In the genomic region with DNA sequence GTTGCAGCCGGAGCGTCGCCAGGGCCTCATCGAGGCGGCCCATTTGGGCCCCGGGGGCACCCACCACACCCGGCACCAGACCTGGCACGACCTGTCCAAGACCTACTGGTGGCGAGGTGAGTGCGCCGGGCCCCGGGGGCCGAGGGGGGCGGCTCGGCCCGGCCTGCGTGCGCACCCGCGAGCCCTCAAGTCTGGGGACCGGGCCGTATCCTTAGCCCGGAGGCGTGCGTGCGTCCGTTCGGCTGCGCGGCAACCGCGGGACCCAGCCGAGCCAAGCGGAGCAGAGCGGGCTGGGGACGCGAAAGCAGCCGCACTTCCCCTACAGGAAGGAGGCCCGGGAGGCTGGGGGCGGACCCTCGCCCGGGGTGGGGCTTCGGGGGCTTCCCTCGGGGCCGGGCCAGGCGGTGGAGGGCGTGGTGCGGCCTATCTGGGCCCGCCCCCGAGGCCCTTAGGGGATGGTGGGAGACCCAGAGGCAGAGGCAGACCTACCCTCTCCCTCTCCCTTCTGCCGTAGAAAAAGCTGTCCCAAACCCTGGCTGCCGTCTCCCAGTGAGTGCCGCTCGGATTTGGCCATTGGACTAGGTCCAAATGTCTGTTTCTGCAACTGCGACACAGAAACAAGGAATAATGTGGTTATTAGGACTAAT, we compare ENCODE assay signal across 8 mouse cellular contexts. TPM values are rescaled to one million over a fixed set of nuclear protein-coding genes. Genes with fewer than 3 reads are reported as not detected.
DNase-seq lines count a peak whose midpoint lies in the region; ATAC-seq and TF ChIP-seq lines count a peak whose summit lies in the region.

No protein-coding gene starts in this region.

- peaks cover 20% of the 10 kb centered on the region for H3K36me3 ChIP-seq in heart, embryonic 11.5 days (ENCODE audit: control insufficient read depth, insufficient read depth, low read length)
- H3K36me3 ChIP-seq in kidney, embryonic 16.5 days (ENCODE audit: insufficient read depth, low read length) = peaks cover 29% of the 10 kb centered on the region
- H3K36me3 ChIP-seq in liver, adult 2 months (ENCODE audit: control insufficient read depth, insufficient read depth, low read length) = peaks cover 28% of the 10 kb centered on the region

- H3K9ac ChIP-seq in heart, embryonic 11.5 days (ENCODE audit: low read depth, low read length) = peak overlapping the region; percentile 93
- peak overlapping the region; percentile 94 for H3K9ac ChIP-seq in kidney, embryonic 16.5 days (replicated peaks; ENCODE audit: low read length)
- H3K9ac ChIP-seq in liver, adult 2 months (ENCODE audit: low read depth, low read length) = peak overlapping the region; percentile 100

- TF ChIP-seq CTCF in embryonic fibroblast, embryonic 13.5 days (IDR thresholded peaks at IDR 0.05; ENCODE audit: borderline replicate concordance, insufficient read depth, low read length) = no peak
- no peak for TF ChIP-seq CTCF in liver, adult 2 months (IDR thresholded peaks at IDR 0.05; ENCODE audit: low read depth, low read length)

- H3K79me2 ChIP-seq in liver, adult 2 months (ENCODE audit: control insufficient read depth, insufficient read depth, low read length) = peaks cover 12% of the 10 kb centered on the region; the same call in 1 of the 2 replicates

- peak; percentile 92 for ATAC-seq in heart, embryonic 11.5 days (replicated peaks; ENCODE audit: insufficient number of reproducible peaks, low FRiP score, low TSS enrichment)
- ATAC-seq in kidney, embryonic 16.5 days (ENCODE audit: low FRiP score, low TSS enrichment) = peak; percentile 94
- ATAC-seq in monocyte, adult 5-6 weeks (replicated peaks; ENCODE audit: insufficient number of reproducible peaks, low FRiP score, low TSS enrichment, poor library complexity, severe bottlenecking) = peak; percentile 74

- H3K4me1 ChIP-seq in embryonic fibroblast, embryonic 13.5 days (ENCODE audit: control insufficient read depth, insufficient read depth, low read length) = peaks cover 14% of the 10 kb centered on the region
- H3K4me1 ChIP-seq in heart, embryonic 11.5 days (ENCODE audit: control insufficient read depth, insufficient read depth, low read length) = peaks cover 5% of the 10 kb centered on the region
- peaks cover 24% of the 10 kb centered on the region for H3K4me1 ChIP-seq in kidney, embryonic 16.5 days (ENCODE audit: insufficient read depth, low read length)
- H3K4me1 ChIP-seq in liver, adult 2 months (ENCODE audit: control insufficient read depth, insufficient read depth, low read length) = peaks cover 11% of the 10 kb centered on the region; the same call in 1 of the 2 replicates

- no peaks in the 10 kb centered on the region for H3K9me3 ChIP-seq in heart, embryonic 11.5 days (replicated peaks; ENCODE audit: control insufficient read depth, low read length)
- H3K9me3 ChIP-seq in kidney, embryonic 16.5 days (ENCODE audit: low read length) = no peaks in the 10 kb centered on the region

- peak overlapping the region; percentile 82 for H3K4me3 ChIP-seq in embryonic fibroblast, embryonic 13.5 days (ENCODE audit: insufficient read depth, low read length)
- H3K4me3 ChIP-seq in heart, embryonic 11.5 days (ENCODE audit: low read depth, low read length) = peak overlapping the region; percentile 99
- peak overlapping the region; percentile 99 for H3K4me3 ChIP-seq in kidney, embryonic 16.5 days (ENCODE audit: low read length)
- H3K4me3 ChIP-seq in liver, adult 2 months (ENCODE audit: insufficient read depth, low read depth, low read length) = peak overlapping the region; percentile 100

- H3K27me3 ChIP-seq in heart, embryonic 11.5 days (ENCODE audit: control insufficient read depth, insufficient read depth, low read length) = no peaks in the 10 kb centered on the region
- H3K27me3 ChIP-seq in kidney, embryonic 16.5 days (ENCODE audit: insufficient read depth, low read length) = no peaks in the 10 kb centered on the region
- H3K27me3 ChIP-seq in liver, adult 2 months (ENCODE audit: control insufficient read depth, insufficient read depth, low read length) = no peaks in the 10 kb centered on the region

- peak overlapping the region; percentile 83 for H3K4me2 ChIP-seq in heart, embryonic 11.5 days
- H3K4me2 ChIP-seq in kidney, embryonic 16.5 days (replicated peaks; ENCODE audit: low read depth, low read length) = peak overlapping the region; percentile 83

- peak; percentile 71 for TF ChIP-seq POLR2A in embryonic fibroblast, embryonic 13.5 days (IDR thresholded peaks at IDR 0.05; ENCODE audit: low read depth, low read length)
- peak; percentile 55; the same call in 1 of the 2 replicates for TF ChIP-seq POLR2A in liver, adult 2 months (IDR thresholded peaks at IDR 0.05; ENCODE audit: extremely low read depth, insufficient read depth, low read length)

- peak overlapping the region; percentile 43 for H3K27ac ChIP-seq in embryonic fibroblast, embryonic 13.5 days (ENCODE audit: insufficient read depth, low read length)
- H3K27ac ChIP-seq in heart, embryonic 11.5 days (ENCODE audit: low read depth, low read length) = peak overlapping the region; percentile 89
- H3K27ac ChIP-seq in kidney, embryonic 16.5 days (ENCODE audit: low read length) = peak overlapping the region; percentile 88
- peak overlapping the region; percentile 80 for H3K27ac ChIP-seq in liver, adult 2 months (replicated peaks; ENCODE audit: insufficient read depth, low read depth, low read length)

- under 1% methylated on average over 55 of the region's 55 CpGs for WGBS in heart, embryonic 11.5 days (ENCODE audit: insufficient replicate concordance)
- WGBS in kidney, embryonic 16.5 days = under 1% methylated on average over 53 of the region's 55 CpGs
- WGBS in liver, adult 2 months = under 1% methylated on average over 55 of the region's 55 CpGs

- DNase-seq in B cell, adult 2 months = peak; percentile 95
- peak; percentile 89 for DNase-seq in brain, adult 2 months (ENCODE audit: low read depth, low spot score)
- DNase-seq in liver, adult 2 months (ENCODE audit: extremely low read depth, low read depth, low spot score) = no peak
- DNase-seq in spleen, postnatal 4 days (ENCODE audit: low spot score in 2 of 2) = peak; percentile 89 to 94

RNA-seq across cellular contexts. Expression of a gene that starts 0.7 kb away (rescaled TPM):
- 15.5 and 15.9 TPM in 2 replicates for polyA plus RNA-seq in embryonic fibroblast, embryonic 13.5 days (2011; ENCODE audit: insufficient read length, low read depth, missing spikeins)
- 13.3 and 13.8 TPM in 2 replicates for polyA plus RNA-seq in heart, embryonic 11.5 days (2014; fragmentation: Nextera tagmentation; extraction: Ambion mirVana)
- 16.5 and 18.9 TPM in 2 replicates for polyA plus RNA-seq in kidney, embryonic 16.5 days (2015; fragmentation: Nextera tagmentation; extraction: Ambion mirVana)
- 8.6 and 9.9 TPM in 2 replicates for total RNA-seq in liver, adult 2 months (2014; rRNA removed)
- 2.0 and 2.8 TPM in 2 replicates for polyA plus RNA-seq in liver, adult 2 months (2012; rRNA removed)
- total RNA-seq in monocyte, adult 5-6 weeks (2017) = 40.7 to 58.5 TPM (median 42.8 TPM) in 3 replicates

RNA-seq across cellular contexts. Expression of a gene that starts 8.3 kb away (rescaled TPM):
- polyA plus RNA-seq in embryonic fibroblast, embryonic 13.5 days (2011; ENCODE audit: insufficient read length, low read depth, missing spikeins) = 978 and 1,034 TPM in 2 replicates
- 617 and 672 TPM in 2 replicates for polyA plus RNA-seq in heart, embryonic 11.5 days (2014; fragmentation: Nextera tagmentation; extraction: Ambion mirVana)
- 611 and 649 TPM in 2 replicates for polyA plus RNA-seq in kidney, embryonic 16.5 days (2015; fragmentation: Nextera tagmentation; extraction: Ambion mirVana)
- 178 and 222 TPM in 2 replicates for total RNA-seq in liver, adult 2 months (2014; rRNA removed)
- polyA plus RNA-seq in liver, adult 2 months (2012; rRNA removed) = 95.2 and 103 TPM in 2 replicates
- 492 to 553 TPM (median 534 TPM) in 3 replicates for total RNA-seq in monocyte, adult 5-6 weeks (2017)

RNA-seq across cellular contexts. Expression of a gene that starts 39.7 kb away (rescaled TPM):
- 4.3 and 6.7 TPM in 2 replicates for polyA plus RNA-seq in embryonic fibroblast, embryonic 13.5 days (2011; ENCODE audit: insufficient read length, low read depth, missing spikeins)
- polyA plus RNA-seq in heart, embryonic 11.5 days (2014; fragmentation: Nextera tagmentation; extraction: Ambion mirVana) = 7.4 and 11.9 TPM in 2 replicates
- 12.0 and 13.9 TPM in 2 replicates for polyA plus RNA-seq in kidney, embryonic 16.5 days (2015; fragmentation: Nextera tagmentation; extraction: Ambion mirVana)
- total RNA-seq in liver, adult 2 months (2014; rRNA removed) = 1.7 and 1.9 TPM in 2 replicates
- 0.39 and 0.91 TPM in 2 replicates for polyA plus RNA-seq in liver, adult 2 months (2012; rRNA removed)
- total RNA-seq in monocyte, adult 5-6 weeks (2017) = 2.2 to 16.1 TPM (median 6.4 TPM) in 3 replicates

RNA-seq across cellular contexts. Expression of a gene that starts 55.2 kb away (rescaled TPM):
- polyA plus RNA-seq in embryonic fibroblast, embryonic 13.5 days (2011; ENCODE audit: insufficient read length, low read depth, missing spikeins) = 179 and 181 TPM in 2 replicates
- polyA plus RNA-seq in heart, embryonic 11.5 days (2014; fragmentation: Nextera tagmentation; extraction: Ambion mirVana) = 172 and 199 TPM in 2 replicates
- polyA plus RNA-seq in kidney, embryonic 16.5 days (2015; fragmentation: Nextera tagmentation; extraction: Ambion mirVana) = 210 and 217 TPM in 2 replicates
- total RNA-seq in liver, adult 2 months (2014; rRNA removed) = 55.8 and 67.7 TPM in 2 replicates
- polyA plus RNA-seq in liver, adult 2 months (2012; rRNA removed) = 8.7 and 11.6 TPM in 2 replicates
- 107 to 153 TPM (median 130 TPM) in 3 replicates for total RNA-seq in monocyte, adult 5-6 weeks (2017)
